Mouse (Mus musculus) heart, postnatal 4 days (tissue): ENCODE measurements around the gene Pkmyt1. TPM values are rescaled to one million over a fixed set of nuclear protein-coding genes. Genes with fewer than 3 reads are reported as not detected.

ENCODE experiments used
- DNase-seq: peaks from one replicate; pipeline ENCODE4 v3.0.0; 2021
- total RNA-seq, 2 experiments: library from RNA; stranded (reverse); gene quantifications; 2 replicates each; pipeline ENCODE4 v1.2.3; 2021

Pkmyt1 gene
- total RNA-seq = 10 to 100 TPM; 16.6 to 16.7 TPM

- peak; percentile 97 for DNase-seq
Measured at GRCm38 (mm10) chr17:23725999-23726757, at the start of gene Pkmyt1. Gene Pkmyt1 (plus strand): TSS chr17:23726336.

GRCm38 (mm10) chr17:23676473-23677031, 49.6 kb upstream of the Pkmyt1 start:
- DNase-seq = peak; percentile 86

GRCm38 (mm10) chr17:23677236-23677679, 48.9 kb upstream of the Pkmyt1 start, which contains the start of gene Tnfrsf12a:
Gene Tnfrsf12a (minus strand): TSS chr17:23677468.
- peak; percentile 90 for DNase-seq

GRCm38 (mm10) chr17:23679127-23679835, 46.9 kb upstream of the Pkmyt1 start, which contains the start of gene Cldn6:
Gene Cldn6 (plus strand): TSS chr17:23679249.
- no peak for DNase-seq

GRCm38 (mm10) chr17:23680336-23680735, 45.8 kb upstream of the Pkmyt1 start:
- no peak for DNase-seq

GRCm38 (mm10) chr17:23681086-23681485, 45.0 kb upstream of the Pkmyt1 start:
- DNase-seq = no peak

GRCm38 (mm10) chr17:23682092-23682491, 44.0 kb upstream of the Pkmyt1 start:
- no peak for DNase-seq

- no peak for DNase-seq
Measured at GRCm38 (mm10) chr17:23682530-23682929, 43.6 kb upstream of the Pkmyt1 start.

GRCm38 (mm10) chr17:23683226-23683625, 42.9 kb upstream of the Pkmyt1 start:
- DNase-seq = no peak

GRCm38 (mm10) chr17:23683856-23684672, 42.1 kb upstream of the Pkmyt1 start, which contains the start of gene Cldn9:
Gene Cldn9 (minus strand): TSS chr17:23684026.
- no peak for DNase-seq

GRCm38 (mm10) chr17:23694491-23694890, 31.6 kb upstream of the Pkmyt1 start:
- no peak for DNase-seq

- no peak for DNase-seq
Measured at GRCm38 (mm10) chr17:23695801-23696200, 30.3 kb upstream of the Pkmyt1 start.

- DNase-seq = peak; percentile 58
Measured at GRCm38 (mm10) chr17:23699131-23700077, 26.7 kb upstream of the Pkmyt1 start.

GRCm38 (mm10) chr17:23700079-23700478, 26.1 kb upstream of the Pkmyt1 start:
- DNase-seq = peak; percentile 91

- no peak for DNase-seq
Measured at GRCm38 (mm10) chr17:23703301-23703700, 22.8 kb upstream of the Pkmyt1 start.

GRCm38 (mm10) chr17:23704741-23705140, 21.4 kb upstream of the Pkmyt1 start:
- DNase-seq = no peak

GRCm38 (mm10) chr17:23705525-23706104, 20.5 kb upstream of the Pkmyt1 start:
- no peak for DNase-seq

- peak; percentile 81 for DNase-seq
Measured at GRCm38 (mm10) chr17:23706212-23706611, 19.9 kb upstream of the Pkmyt1 start.

- no peak for DNase-seq
Measured at GRCm38 (mm10) chr17:23717003-23717402, 9.1 kb upstream of the Pkmyt1 start.

GRCm38 (mm10) chr17:23719455-23719854, 6.7 kb upstream of the Pkmyt1 start:
- DNase-seq = no peak

- no peak for DNase-seq
Measured at GRCm38 (mm10) chr17:23721886-23722285, 4.2 kb upstream of the Pkmyt1 start.
